33 mouse cellular contexts compared by ENCODE assay signal in the genomic region with DNA sequence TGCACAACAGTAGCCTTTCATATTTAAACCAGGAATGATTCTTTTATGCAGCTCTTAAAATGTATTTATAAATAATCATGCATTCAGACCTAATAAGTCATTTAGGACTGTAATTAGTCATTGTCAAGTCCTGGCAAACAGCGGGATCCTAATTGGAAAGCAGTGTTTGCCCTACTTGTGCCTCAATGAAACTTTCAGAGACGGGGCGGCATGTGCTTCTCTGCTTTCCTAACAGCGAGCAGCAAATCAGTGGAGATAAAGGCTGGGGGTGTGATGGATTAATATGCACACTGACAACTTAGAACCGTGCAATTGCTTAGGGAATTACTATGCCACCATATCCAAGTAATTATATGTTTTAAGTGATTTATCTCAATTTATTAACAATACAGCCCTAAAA. TPM values are rescaled to one million over a fixed set of nuclear protein-coding genes. Genes with fewer than 3 reads are reported as not detected.
DNase-seq lines count a peak whose midpoint lies in the region; ATAC-seq and TF ChIP-seq lines count a peak whose summit lies in the region.
"Had no signal": no experiment of that assay in that cellular context is flagged by ENCODE, and none has a peak within 500 bp of the region (broad histone marks: within the 10 kb centered on the region; RNA-seq: fewer than 3 reads in every experiment).

No protein-coding gene starts in this region.

- no peak for TF ChIP-seq CTCF in midbrain, postnatal 0 days (IDR thresholded peaks at IDR 0.05)

- H3K9ac ChIP-seq in forebrain, embryonic 14.5 days (ENCODE audit: low read length), result no peak overlapping the region
- no peak overlapping the region for H3K9ac ChIP-seq in forebrain, embryonic 11.5 days (ENCODE audit: low read length)
- H3K9ac ChIP-seq in midbrain, postnatal 0 days (replicated peaks; ENCODE audit: low read length, poor library complexity, severe bottlenecking), result no peak overlapping the region
- H3K9ac ChIP-seq in midbrain, embryonic 15.5 days, result no peak overlapping the region
- H3K9ac ChIP-seq: embryonic facial prominence, embryonic 13.5 days; heart, embryonic 13.5 days; hindbrain, embryonic 14.5 days had no signal

- H3K36me3 ChIP-seq in forebrain, embryonic 14.5 days (ENCODE audit: control insufficient read depth, insufficient read depth, low read length), result no peaks in the 10 kb centered on the region
- no peaks in the 10 kb centered on the region for H3K36me3 ChIP-seq in forebrain, embryonic 11.5 days (ENCODE audit: control insufficient read depth, insufficient read depth, low read length)
- no peaks in the 10 kb centered on the region for H3K36me3 ChIP-seq in midbrain, postnatal 0 days (ENCODE audit: insufficient read depth, low read length)
- no peaks in the 10 kb centered on the region for H3K36me3 ChIP-seq in midbrain, embryonic 15.5 days (replicated peaks)
- H3K36me3 ChIP-seq: embryonic facial prominence, embryonic 13.5 days; heart, embryonic 10.5 days; heart, embryonic 13.5 days had no signal

- peak; percentile 57 for DNase-seq in forebrain, embryonic 14.5 days (ENCODE audit: low spot score)
- no peak for DNase-seq in forebrain, embryonic 11.5 days (ENCODE audit: low spot score)
- peak; percentile 2 for DNase-seq in midbrain, postnatal 0 days (ENCODE audit: low spot score)
- DNase-seq in retina, embryonic 14.5 days (ENCODE audit: low spot score), result peak; percentile 72
- DNase-seq in kidney, adult 9 months, result no peak
- DNase-seq: adrenal gland, adult 8-10 months; adrenal gland, postnatal 25 days; cerebellum, adult 11 months; cerebellum, adult 2 months; cerebellum, adult 9-11 months; cerebellum, postnatal 25 days; gastrocnemius, postnatal 10 days; gastrocnemius, postnatal 36 days; heart, adult 2 months; heart, postnatal 14 days; heart, postnatal 4 days; kidney, adult 18-20 months had no signal

- no peak overlapping the region for H3K4me2 ChIP-seq in forebrain, embryonic 14.5 days (ENCODE audit: low read length)
- H3K4me2 ChIP-seq in forebrain, embryonic 11.5 days (ENCODE audit: low read depth, low read length, severe bottlenecking), result no peak overlapping the region
- no peak overlapping the region for H3K4me2 ChIP-seq in midbrain, postnatal 0 days (ENCODE audit: low read depth, low read length, poor library complexity, severe bottlenecking)
- no peak overlapping the region for H3K4me2 ChIP-seq in midbrain, embryonic 15.5 days
- H3K4me2 ChIP-seq: embryonic facial prominence, embryonic 13.5 days; heart, embryonic 13.5 days; hindbrain, embryonic 14.5 days had no signal

- no peaks in the 10 kb centered on the region for H3K27me3 ChIP-seq in forebrain, embryonic 14.5 days (replicated peaks; ENCODE audit: control insufficient read depth, insufficient read depth, low read length)
- no peaks in the 10 kb centered on the region; the same call in 1 of the 2 replicates for H3K27me3 ChIP-seq in forebrain, embryonic 11.5 days (ENCODE audit: control insufficient read depth, insufficient read depth, low read length)
- no peaks in the 10 kb centered on the region for H3K27me3 ChIP-seq in midbrain, postnatal 0 days (ENCODE audit: insufficient read depth, low read length)
- H3K27me3 ChIP-seq in midbrain, embryonic 15.5 days (replicated peaks), result no peaks in the 10 kb centered on the region
- H3K27me3 ChIP-seq: embryonic facial prominence, embryonic 13.5 days; heart, embryonic 13.5 days had no signal

- 11% methylated on average over 5 of the region's 5 CpGs for WGBS in forebrain, embryonic 14.5 days
- WGBS in forebrain, embryonic 11.5 days, result 33% methylated on average over 5 of the region's 5 CpGs
- 71% methylated on average over 5 of the region's 5 CpGs for WGBS in midbrain, postnatal 0 days
- WGBS in midbrain, embryonic 15.5 days, result 66% methylated on average over 5 of the region's 5 CpGs

- ATAC-seq in forebrain, embryonic 14.5 days, result no peak
- ATAC-seq in forebrain, embryonic 11.5 days (replicated peaks; ENCODE audit: low FRiP score), result no peak
- no peak for ATAC-seq in midbrain, postnatal 0 days (ENCODE audit: low FRiP score)
- ATAC-seq in midbrain, embryonic 15.5 days (replicated peaks), result no peak
- ATAC-seq: activated CD4-positive, CD25-positive, alpha-beta regulatory T cell, adult 4 months; CD4-positive, CD25-positive, alpha-beta regulatory T cell, adult 4 months; hindbrain, postnatal 0 days; inflammation-experienced regulatory T-cells, adult 6 months; intestine, embryonic 16.5 days had no signal

- H3K4me3 ChIP-seq in forebrain, embryonic 14.5 days (ENCODE audit: low read depth, low read length), result no peak overlapping the region
- no peak overlapping the region for H3K4me3 ChIP-seq in forebrain, embryonic 11.5 days (ENCODE audit: low read depth, low read length)
- no peak overlapping the region for H3K4me3 ChIP-seq in midbrain, postnatal 0 days (ENCODE audit: low read depth, low read length)
- no peak overlapping the region for H3K4me3 ChIP-seq in midbrain, embryonic 15.5 days
- H3K4me3 ChIP-seq: embryonic facial prominence, embryonic 13.5 days; heart, adult 2 months; heart, embryonic 10.5 days; heart, embryonic 13.5 days had no signal

- H3K9me3 ChIP-seq in forebrain, embryonic 14.5 days (replicated peaks; ENCODE audit: control insufficient read depth, low read length), result no peaks in the 10 kb centered on the region
- no peaks in the 10 kb centered on the region for H3K9me3 ChIP-seq in forebrain, embryonic 11.5 days (ENCODE audit: control insufficient read depth, low read length)
- no peaks in the 10 kb centered on the region for H3K9me3 ChIP-seq in midbrain, postnatal 0 days (ENCODE audit: low read length)
- no peaks in the 10 kb centered on the region for H3K9me3 ChIP-seq in midbrain, embryonic 15.5 days
- H3K9me3 ChIP-seq: embryonic facial prominence, embryonic 13.5 days; heart, embryonic 10.5 days; heart, embryonic 13.5 days had no signal

- no peak overlapping the region for H3K27ac ChIP-seq in forebrain, embryonic 14.5 days (ENCODE audit: low read depth, low read length)
- no peak overlapping the region for H3K27ac ChIP-seq in forebrain, embryonic 11.5 days (ENCODE audit: low read depth, low read length)
- no peak overlapping the region for H3K27ac ChIP-seq in midbrain, postnatal 0 days (ENCODE audit: low read depth, low read length)
- no peak overlapping the region for H3K27ac ChIP-seq in midbrain, embryonic 15.5 days
- H3K27ac ChIP-seq: embryonic facial prominence, embryonic 13.5 days; heart, adult 2 months; heart, embryonic 10.5 days; heart, embryonic 13.5 days; hindbrain, embryonic 14.5 days; hindbrain, postnatal 0 days had no signal

- no peaks in the 10 kb centered on the region for H3K4me1 ChIP-seq in forebrain, embryonic 14.5 days (ENCODE audit: control insufficient read depth, insufficient read depth, low read length)
- H3K4me1 ChIP-seq in forebrain, embryonic 11.5 days (replicated peaks; ENCODE audit: control insufficient read depth, insufficient read depth, low read length), result no peaks in the 10 kb centered on the region
- H3K4me1 ChIP-seq in midbrain, postnatal 0 days (ENCODE audit: insufficient read depth, low read length), result no peaks in the 10 kb centered on the region
- H3K4me1 ChIP-seq in midbrain, embryonic 15.5 days, result no peaks in the 10 kb centered on the region
- H3K4me1 ChIP-seq: embryonic facial prominence, embryonic 13.5 days; heart, embryonic 10.5 days; heart, embryonic 13.5 days had no signal

RNA-seq across cellular contexts. Expression of a gene that starts 44.5 kb away (rescaled TPM):
- polyA plus RNA-seq in forebrain, embryonic 14.5 days (2014; fragmentation: Nextera tagmentation; extraction: Ambion mirVana), result 7.0 and 8.6 TPM in 2 replicates
- polyA plus RNA-seq in forebrain, embryonic 11.5 days (2014; fragmentation: Nextera tagmentation; extraction: Ambion mirVana), result 11.8 and 14.1 TPM in 2 replicates
- total RNA-seq in midbrain, postnatal 0 days (2014; rRNA removed), result 15.9 and 24.1 TPM in 2 replicates
- 5.3 and 6.5 TPM in 2 replicates for polyA plus RNA-seq in midbrain, postnatal 0 days (2015; fragmentation: Nextera tagmentation; extraction: Ambion mirVana)
- 8.6 and 11.0 TPM in 2 replicates for polyA plus RNA-seq in midbrain, embryonic 15.5 days (2015; fragmentation: Nextera tagmentation; extraction: Ambion mirVana)

RNA-seq across cellular contexts. Expression of a gene that starts 48.4 kb away (rescaled TPM):
- 0.15 and 0.23 TPM in 2 replicates for polyA plus RNA-seq in forebrain, embryonic 14.5 days (2014; fragmentation: Nextera tagmentation; extraction: Ambion mirVana)
- polyA plus RNA-seq in forebrain, embryonic 11.5 days (2014; fragmentation: Nextera tagmentation; extraction: Ambion mirVana), result 0.84 and 0.95 TPM in 2 replicates
- total RNA-seq in midbrain, postnatal 0 days (2014; rRNA removed), result 0.28 TPM in 1 of 2 replicates, not detected in the other
- polyA plus RNA-seq in midbrain, postnatal 0 days (2015; fragmentation: Nextera tagmentation; extraction: Ambion mirVana), result 0.26 and 0.47 TPM in 2 replicates
- polyA plus RNA-seq in midbrain, embryonic 15.5 days (2015; fragmentation: Nextera tagmentation; extraction: Ambion mirVana), result 0.52 and 0.84 TPM in 2 replicates
- total RNA-seq: adrenal gland, adult 8-10 months; adrenal gland, postnatal 25 days; common myeloid progenitor, adult 5-6 weeks; gastrocnemius, adult 18-20 months; gastrocnemius, postnatal 10 days; gastrocnemius, postnatal 36 days; granulocyte monocyte progenitor cell, adult 5-6 weeks; heart, adult 2 months; heart, postnatal 14 days; heart, postnatal 4 days; MEL had no signal
- polyA plus RNA-seq: activated CD4-positive, CD25-positive, alpha-beta regulatory T cell, adult 4 months; C2C12; CD4-positive, CD25-positive, alpha-beta regulatory T cell, adult 4 months; embryonic facial prominence, embryonic 13.5 days; heart, adult 2 months; heart, embryonic 10.5 days; heart, embryonic 13.5 days; heart, embryonic 16.5 days; inflammation-experienced regulatory T-cells, adult 6 months; intestine, embryonic 16.5 days had no signal

Comparison
In these comparisons a context has a peak if more than half of its experiments do, and no peak if none do; other contexts are left out.
1. DNase-seq: peak in forebrain, embryonic 14.5 days (single experiment), midbrain, postnatal 0 days (single experiment) and retina, embryonic 14.5 days (single experiment); none in forebrain, embryonic 11.5 days (single experiment) and kidney, adult 9 months (single experiment).